Mouse (Mus musculus) hindbrain, embryonic 14.5 days (tissue): ENCODE measurements around the gene Ofd1. TPM values are rescaled to one million over a fixed set of nuclear protein-coding genes. Genes with fewer than 3 reads are reported as not detected.
A peak's percentile ranks its signal among the peaks of the same experiment; 100 is the strongest.

Source experiments
- ATAC-seq: fragments of 200-750 bp; cut with Nextera tagmentation; 2 replicates; pipeline ENCODE4 v1.8.0; 2017; ENCODE audit warnings: moderate number of reproducible peaks, mild to moderate bottlenecking, moderate TSS enrichment, moderate library complexity; ENCODE audit not compliant: low FRiP score
- DNase-seq: peaks from one replicate; pipeline ENCODE4 v3.0.0-alpha.2; 2015; ENCODE audit warnings: low spot score
- H3K27ac ChIP-seq: fragments of 300-500 bp; sonication (generic); 2 replicates; pipeline ENCODE4 v1.5.1; 2014; ENCODE audit warnings: mild to moderate bottlenecking, moderate library complexity
- H3K27me3 ChIP-seq: fragments of 300-500 bp; sonication (generic); 2 replicates; pipeline ENCODE4 v1.6.1; 2014; ENCODE audit warnings: mild to moderate bottlenecking, low read length, mixed read lengths; ENCODE audit not compliant: control insufficient read depth, insufficient read depth
- H3K36me3 ChIP-seq: fragments of 300-500 bp; sonication (generic); replicated peaks from 2 replicates; pipeline ENCODE4 v1.6.1; 2014; ENCODE audit not compliant: control insufficient read depth, insufficient read depth
- H3K4me1 ChIP-seq: fragments of 300-500 bp; sonication (generic); replicated peaks from 2 replicates; pipeline ENCODE4 v1.6.1; 2014; ENCODE audit warnings: antibody characterized with exemption, low read length, mixed read lengths; ENCODE audit not compliant: control insufficient read depth, insufficient read depth
- H3K4me2 ChIP-seq: fragments of 300-500 bp; sonication (generic); replicated peaks from 2 replicates; pipeline ENCODE4 v1.6.1; 2014; ENCODE audit warnings: mild to moderate bottlenecking, moderate library complexity
- H3K4me3 ChIP-seq: fragments of 300-500 bp; sonication (generic); replicated peaks from 2 replicates; pipeline ENCODE4 v1.5.1; 2014; ENCODE audit warnings: mild to moderate bottlenecking, low read length
- H3K9ac ChIP-seq: fragments of 300-500 bp; sonication (generic); 2 replicates; pipeline ENCODE4 v1.6.1; 2014
- H3K9me3 ChIP-seq: fragments of 300-500 bp; sonication (generic); 2 replicates; pipeline ENCODE4 v1.6.1; 2016; ENCODE audit warnings: low read length; ENCODE audit not compliant: control insufficient read depth
- WGBS: fragments of 180-500 bp; shearing (Covaris S2); extraction: QIAGEN DNeasy Blood & Tissue Kit; methylation state at CpG from one replicate; pipeline ENCODE4 v1.1.7; 2014; 5-methylcytosine and 5-hydroxymethylcytosine counted together
- polyA plus RNA-seq: library from polyadenylated mRNA; unstranded; fragments of >200 nt; fragmentation: Nextera tagmentation; extraction: Ambion mirVana; gene quantifications from 2 replicates; pipeline ENCODE4 v1.2.1, GENCODE M21; 2014

Ofd1 gene
- 7.4 and 7.7 TPM in 2 replicates for polyA plus RNA-seq

DNA sequence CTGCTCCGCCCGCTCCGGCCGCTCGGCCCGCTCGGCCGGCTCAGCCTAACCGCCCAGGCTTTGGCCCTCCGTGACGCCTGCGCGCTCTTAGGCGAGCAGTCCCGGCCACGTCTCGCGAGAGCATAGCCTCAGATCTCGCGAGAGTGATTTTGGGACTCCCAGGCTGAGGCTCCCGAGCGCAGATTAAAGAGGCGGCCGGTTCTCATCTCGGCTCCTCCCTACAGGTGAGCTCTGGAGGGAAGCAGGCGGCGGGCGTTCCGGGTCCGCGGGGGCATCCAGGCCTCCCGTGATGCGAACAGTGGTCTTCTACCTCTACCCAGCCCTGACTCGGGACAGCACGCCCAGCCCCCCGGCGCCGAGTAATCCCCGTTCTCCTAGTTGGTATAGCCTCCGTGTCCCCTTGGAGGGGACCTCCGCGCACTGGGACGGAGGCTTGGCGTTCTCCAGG, at the start of gene Ofd1:
Gene Ofd1, minus strand, starts transcription at position 89 of the 448 bp plus-strand sequence.
- ATAC-seq, result peak; percentile 98
- H3K36me3 ChIP-seq, result no peaks in the 10 kb centered on the region
- peak within 1 kb of the TSS; percentile 60 for H3K4me2 ChIP-seq
- WGBS, result 10% methylated on average over 39 of the region's 44 CpGs
- peak; percentile 91 for DNase-seq
- H3K9ac ChIP-seq, result peak within 1 kb of the TSS; percentile 81
- no peaks in the 10 kb centered on the region for H3K9me3 ChIP-seq
- H3K4me1 ChIP-seq, result no peaks in the 10 kb centered on the region; the same call in 1 of the 2 replicates
- H3K27me3 ChIP-seq, result no peaks in the 10 kb centered on the region; the same call in none of the 2 replicates
- peak within 1 kb of the TSS; percentile 89 for H3K27ac ChIP-seq
- peak within 1 kb of the TSS; percentile 58 for H3K4me3 ChIP-seq

GRCm38 (mm10) chrX:166479365-166479983, 39.0 kb upstream of the Ofd1 start, which contains the start of gene Rab9:
Gene Rab9, minus strand, starts transcription at chrX:166479867.
- peak within 1 kb of the TSS; percentile 76 for H3K9ac ChIP-seq
- H3K9me3 ChIP-seq, result no peaks in the 10 kb centered on the region
- peak within 1 kb of the TSS; percentile 82 for H3K27ac ChIP-seq
- H3K4me3 ChIP-seq, result peak within 1 kb of the TSS; percentile 60
- no peaks in the 10 kb centered on the region for H3K36me3 ChIP-seq
- no peaks in the 10 kb centered on the region for H3K27me3 ChIP-seq
- H3K4me1 ChIP-seq, result 0 out of 2 replicates have a peak, but pooled peaks cover 6% of the 10 kb centered on the region
- ATAC-seq (peak; percentile 99), DNase-seq (peak; percentile 80)
- WGBS, result 17% methylated on average over 33 of the region's 41 CpGs
- H3K4me2 ChIP-seq, result peak within 1 kb of the TSS; percentile 65

- Histone ChIP-seq H3K4me3 (peak overlapping the region; percentile 60), H3K9ac (peak overlapping the region; percentile 76), H3K36me3 (no peaks in the 10 kb centered on the region), H3K27me3 (no peaks in the 10 kb centered on the region), H3K4me2 (peak overlapping the region; percentile 65), H3K4me1 (0 out of 2 replicates have a peak, but pooled peaks cover 6% of the 10 kb centered on the region), H3K9me3 (no peaks in the 10 kb centered on the region), H3K27ac (peak overlapping the region; percentile 82)
- 26% methylated on average over 28 of the region's 28 CpGs for WGBS
- DNase-seq (peak; percentile 24), ATAC-seq (no peak)
These were observed 38.3 kb upstream of the Ofd1 start for GRCm38 (mm10) chrX:166478631-166479364.

DNA sequence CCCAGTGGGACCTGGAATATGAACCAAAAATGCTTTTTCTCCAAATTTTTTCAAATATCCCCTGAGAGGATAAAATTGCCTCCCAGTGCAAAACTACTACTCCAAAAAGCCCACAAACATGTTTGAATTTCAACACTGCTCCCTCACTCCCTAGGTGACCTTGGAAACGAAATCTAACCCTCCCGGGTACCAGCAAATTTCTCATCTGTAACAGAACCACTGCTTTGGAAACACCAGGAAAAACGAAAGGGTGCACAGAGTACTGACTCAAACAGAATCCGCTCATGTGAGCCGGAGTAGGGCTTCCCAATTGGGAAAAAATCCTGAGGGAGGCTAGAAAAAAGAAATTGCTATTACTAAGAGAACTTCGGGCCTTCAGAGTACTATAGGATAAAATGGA, 36.9 kb upstream of the Ofd1 start:
- Histone ChIP-seq H3K36me3 (no peaks in the 10 kb centered on the region), H3K4me2 (peak overlapping the region; percentile 65), H3K9ac (no peak overlapping the region), H3K9me3 (no peaks in the 10 kb centered on the region), H3K27ac (no peak overlapping the region), H3K4me1 (0 out of 2 replicates have a peak, but pooled peaks cover 6% of the 10 kb centered on the region), H3K4me3 (peak overlapping the region; percentile 4; the same call in 1 of the 2 replicates), H3K27me3 (no peaks in the 10 kb centered on the region)
- WGBS, result 71% methylated on average over 6 of the region's 6 CpGs
- no peak for ATAC-seq
- no peak for DNase-seq

DNA sequence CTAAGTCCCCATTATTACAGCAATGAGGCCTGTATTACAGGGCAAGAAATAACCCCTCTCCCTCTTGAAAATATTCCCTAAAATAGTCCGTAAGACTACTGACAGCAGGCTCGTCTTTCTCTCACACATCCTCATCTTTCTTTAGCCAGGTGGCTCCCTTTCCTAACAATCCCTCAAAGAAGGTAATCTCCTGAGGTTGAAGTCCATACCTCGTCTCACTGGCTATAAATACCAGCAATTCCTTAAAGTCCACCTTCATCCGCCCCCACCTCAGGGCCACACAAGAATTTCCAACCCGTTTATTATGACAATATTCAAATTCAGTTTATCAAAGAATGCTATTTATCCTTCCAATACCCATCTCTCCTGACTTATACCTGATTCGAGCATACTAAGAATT, 32.1 kb upstream of the Ofd1 start:
- Histone ChIP-seq H3K4me1 (0 out of 2 replicates have a peak, but pooled peaks cover 3% of the 10 kb centered on the region), H3K9ac (no peak overlapping the region), H3K27ac (no peak overlapping the region), H3K27me3 (no peaks in the 10 kb centered on the region), H3K9me3 (no peaks in the 10 kb centered on the region), H3K4me2 (no peak overlapping the region), H3K4me3 (no peak overlapping the region), H3K36me3 (no peaks in the 10 kb centered on the region)
- 88% methylated on average over 6 of the region's 6 CpGs for WGBS
- ATAC-seq, result no peak
- no peak for DNase-seq

DNA sequence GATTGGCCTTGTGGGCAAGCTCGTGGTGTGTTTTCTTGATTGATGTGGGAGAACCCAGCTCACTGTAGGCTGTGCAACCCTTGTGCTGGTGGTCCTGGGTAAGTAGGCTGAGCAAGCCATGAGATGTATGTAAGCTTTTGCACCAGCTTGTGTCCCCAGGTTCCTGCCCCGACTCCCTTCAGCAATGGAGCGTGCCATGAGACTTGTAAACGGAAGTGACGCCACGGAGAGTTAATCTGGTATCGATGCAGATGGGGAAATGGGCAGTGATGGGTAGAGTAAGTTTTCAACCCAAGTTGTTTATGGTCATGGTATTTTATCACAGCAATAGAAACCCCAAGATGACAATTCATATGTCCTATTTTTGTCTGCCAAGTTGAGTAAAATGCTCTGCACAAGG, 27.8 kb upstream of the Ofd1 start:
- no peaks in the 10 kb centered on the region for H3K27me3 ChIP-seq
- no peak overlapping the region for H3K4me3 ChIP-seq
- no peak overlapping the region for H3K4me2 ChIP-seq
- DNase-seq (no peak), ATAC-seq (no peak)
- no peak overlapping the region for H3K27ac ChIP-seq
- 96% methylated on average over 7 of the region's 7 CpGs for WGBS
- no peak overlapping the region for H3K9ac ChIP-seq
- no peaks in the 10 kb centered on the region for H3K9me3 ChIP-seq
- H3K36me3 ChIP-seq, result no peaks in the 10 kb centered on the region
- no peaks in the 10 kb centered on the region for H3K4me1 ChIP-seq

DNA sequence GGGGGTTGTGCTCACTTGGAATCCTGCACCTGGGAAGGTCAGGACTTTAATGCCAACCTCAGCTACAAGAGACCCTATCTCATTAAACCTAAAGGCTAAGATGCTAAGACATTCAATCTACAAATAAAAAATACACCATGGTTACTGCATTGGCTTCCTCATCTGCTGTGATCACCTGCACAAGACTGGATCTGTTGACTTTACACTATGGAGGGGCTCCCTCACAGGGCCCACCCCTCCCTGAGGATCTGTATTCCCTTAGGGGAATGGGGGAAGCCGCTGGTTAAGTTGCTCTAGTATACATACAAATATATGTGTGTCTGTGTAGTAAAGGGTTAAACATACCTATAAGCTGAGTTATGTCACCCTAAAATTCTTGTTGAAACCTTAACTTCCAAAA, 15.0 kb upstream of the Ofd1 start:
- Histone ChIP-seq H3K9me3 (no peaks in the 10 kb centered on the region), H3K4me3 (no peak overlapping the region), H3K27ac (no peak overlapping the region), H3K27me3 (no peaks in the 10 kb centered on the region), H3K4me2 (no peak overlapping the region), H3K9ac (no peak overlapping the region), H3K36me3 (peaks cover 4% of the 10 kb centered on the region; the same call in 1 of the 2 replicates), H3K4me1 (no peaks in the 10 kb centered on the region)
- no peak for DNase-seq
- no peak for ATAC-seq
- 100% methylated on average over 1 of the region's 1 CpGs for whole genome bisulfite sequencing

- 76% methylated on average over 3 of the region's 3 CpGs for WGBS
- Histone ChIP-seq H3K4me3 (no peak overlapping the region), H3K27ac (no peak overlapping the region), H3K36me3 (peaks cover 7% of the 10 kb centered on the region; the same call in 1 of the 2 replicates), H3K9ac (no peak overlapping the region), H3K9me3 (no peaks in the 10 kb centered on the region), H3K4me1 (no peaks in the 10 kb centered on the region), H3K27me3 (no peaks in the 10 kb centered on the region), H3K4me2 (no peak overlapping the region)
- ATAC-seq, result no peak
- DNase-seq, result no peak
These were observed 13.8 kb upstream of the Ofd1 start for GRCm38 (mm10) chrX:166454331-166454730.

DNA sequence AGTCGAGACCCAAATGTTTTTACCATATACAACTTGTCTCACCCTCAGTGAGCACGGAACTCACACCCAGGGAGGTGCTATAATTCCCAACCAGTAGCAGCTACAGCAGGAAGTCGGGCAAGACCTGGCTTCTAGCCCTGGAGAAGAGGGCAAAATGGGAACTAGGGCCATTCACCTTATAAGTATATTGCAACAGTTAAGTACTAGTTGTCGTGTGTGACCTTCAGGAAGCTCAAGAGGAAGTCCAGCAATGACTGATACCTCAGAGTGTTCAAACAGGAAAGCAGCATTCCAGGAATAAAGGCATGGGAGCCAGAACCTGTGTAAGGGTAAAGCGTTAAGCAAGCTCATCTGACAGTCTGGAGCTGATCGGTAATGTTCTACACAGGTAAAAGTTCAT, 13.0 kb upstream of the Ofd1 start:
- H3K4me1 ChIP-seq, result no peaks in the 10 kb centered on the region
- 78% methylated on average over 6 of the region's 6 CpGs for WGBS
- no peak for ATAC-seq
- no peak overlapping the region for H3K4me2 ChIP-seq
- DNase-seq, result no peak
- H3K9ac ChIP-seq, result no peak overlapping the region
- no peaks in the 10 kb centered on the region for H3K9me3 ChIP-seq
- no peaks in the 10 kb centered on the region for H3K27me3 ChIP-seq
- H3K27ac ChIP-seq, result no peak overlapping the region
- H3K4me3 ChIP-seq, result no peak overlapping the region
- H3K36me3 ChIP-seq, result peaks cover 7% of the 10 kb centered on the region; the same call in 1 of the 2 replicates
